Mouse (Mus musculus): ENCODE data around the gene Cd55. TPM values are rescaled to one million over a fixed set of nuclear protein-coding genes. Genes with fewer than 3 reads are reported as not detected.

Gene Cd55
- polyA plus RNA-seq, 1 experiment from 2014 or later: 1.6 TPM

Other genes starting within 250 kb of the Cd55 start
- not detected in 2 replicates for gene Cd55b, start 39.7 kb downstream of the Cd55 start, polyA plus RNA-seq (2016; fragmentation: Nextera tagmentation; extraction: Ambion mirVana)
- gene Zp3r, start 166.9 kb upstream of the Cd55 start, polyA plus RNA-seq (2016; fragmentation: Nextera tagmentation; extraction: Ambion mirVana): not detected in 2 replicates
- gene C4bp, start 198.9 kb upstream of the Cd55 start, polyA plus RNA-seq (2016; fragmentation: Nextera tagmentation; extraction: Ambion mirVana): not detected in 2 replicates

All from forebrain, embryonic 10.5 days (tissue).